Mouse (Mus musculus) cerebellum, adult 11-12 months (tissue): Measurements from ENCODE around the gene Pip4k2a.

Source experiments
- DNase-seq: peaks from one replicate; pipeline ENCODE4 v3.0.0; 2022

The Pip4k2a gene

GRCm38 (mm10) chr2:18891991-18892537 is 105.9 kb downstream of the Pip4k2a start:
- DNase-seq: no peak

- no peak for DNase-seq
Measured at GRCm38 (mm10) chr2:18890227-18891001, 107.5 kb downstream of the Pip4k2a start.

- DNase-seq: no peak
Measured at GRCm38 (mm10) chr2:18884277-18884676, 113.6 kb downstream of the Pip4k2a start.

GRCm38 (mm10) chr2:18874626-18875025 is 123.3 kb downstream of the Pip4k2a start:
- no peak for DNase-seq

GRCm38 (mm10) chr2:18874063-18874462 is 123.9 kb downstream of the Pip4k2a start:
- no peak for DNase-seq

GRCm38 (mm10) chr2:18873440-18873839 is 124.5 kb downstream of the Pip4k2a start:
- no peak for DNase-seq

GRCm38 (mm10) chr2:18872797-18873196 is 125.1 kb downstream of the Pip4k2a start:
- DNase-seq: peak; percentile 35

- DNase-seq: no peak
Measured at GRCm38 (mm10) chr2:18871087-18871486, 126.8 kb downstream of the Pip4k2a start.

- no peak for DNase-seq
Measured at GRCm38 (mm10) chr2:18867069-18867468, 130.9 kb downstream of the Pip4k2a start.

GRCm38 (mm10) chr2:18864719-18865118 is 133.2 kb downstream of the Pip4k2a start:
- DNase-seq: no peak

GRCm38 (mm10) chr2:18861607-18862158 is 136.2 kb downstream of the Pip4k2a start:
- no peak for DNase-seq

- peak; percentile 41 for DNase-seq
Measured at GRCm38 (mm10) chr2:18860686-18861085, 137.2 kb downstream of the Pip4k2a start.

- no peak for DNase-seq
Measured at GRCm38 (mm10) chr2:18857952-18858351, 140.0 kb downstream of the Pip4k2a start.

GRCm38 (mm10) chr2:18856461-18856860 is 141.5 kb downstream of the Pip4k2a start:
- no peak for DNase-seq

- no peak for DNase-seq
Measured at GRCm38 (mm10) chr2:18855246-18855645, 142.7 kb downstream of the Pip4k2a start.

- DNase-seq: no peak
Measured at GRCm38 (mm10) chr2:18853345-18853744, 144.6 kb downstream of the Pip4k2a start.

GRCm38 (mm10) chr2:18850657-18851056 is 147.3 kb downstream of the Pip4k2a start:
- DNase-seq: no peak

GRCm38 (mm10) chr2:18848074-18848629 is 149.8 kb downstream of the Pip4k2a start:
- DNase-seq: no peak

- DNase-seq: no peak
Measured at GRCm38 (mm10) chr2:18842527-18842926, 155.4 kb downstream of the Pip4k2a start.

GRCm38 (mm10) chr2:18841051-18841450 is 156.9 kb downstream of the Pip4k2a start:
- no peak for DNase-seq

GRCm38 (mm10) chr2:18839532-18839931 is 158.4 kb downstream of the Pip4k2a start:
- DNase-seq: no peak

GRCm38 (mm10) chr2:18835266-18835908 is 162.5 kb downstream of the Pip4k2a start:
- peak; percentile 33 for DNase-seq

GRCm38 (mm10) chr2:18833024-18833590 is 164.8 kb downstream of the Pip4k2a start:
- DNase-seq: no peak
